Mouse (Mus musculus) c-Kit-positive CD71-positive TER-119-negative erythroid progenitor cells, embryonic 14.5 days (primary cell): Measurements from ENCODE around the gene Ctsll3.

Source experiments
- DNase-seq: peaks from one replicate; pipeline ENCODE4 v3.0.0-alpha.2; 2013; ENCODE audit warnings: low read depth

Gene Ctsll3

DNA sequence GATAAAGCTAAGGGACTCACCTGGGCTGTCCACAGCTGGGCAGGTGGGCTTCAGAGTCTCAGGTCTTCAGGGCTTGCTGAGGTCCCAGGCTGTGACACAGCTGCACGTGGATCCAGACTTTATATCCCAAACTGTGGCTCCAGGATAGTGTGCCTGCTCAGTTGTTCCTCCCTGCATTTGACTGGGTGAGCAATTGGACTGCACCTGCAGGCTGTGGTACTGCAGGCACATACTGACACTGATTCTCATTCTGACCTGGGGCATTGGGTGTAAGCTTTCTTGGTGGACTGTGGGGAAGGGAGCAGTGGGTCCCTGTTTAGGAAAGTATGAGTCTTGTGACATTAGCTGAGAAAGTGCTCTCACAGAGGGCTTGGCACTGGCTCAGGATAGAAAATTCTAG lies at the start of gene Ctsll3:
Gene Ctsll3, minus strand, starts transcription at position 101 of the 400 bp plus-strand sequence.
- no peak for DNase-seq

DNA sequence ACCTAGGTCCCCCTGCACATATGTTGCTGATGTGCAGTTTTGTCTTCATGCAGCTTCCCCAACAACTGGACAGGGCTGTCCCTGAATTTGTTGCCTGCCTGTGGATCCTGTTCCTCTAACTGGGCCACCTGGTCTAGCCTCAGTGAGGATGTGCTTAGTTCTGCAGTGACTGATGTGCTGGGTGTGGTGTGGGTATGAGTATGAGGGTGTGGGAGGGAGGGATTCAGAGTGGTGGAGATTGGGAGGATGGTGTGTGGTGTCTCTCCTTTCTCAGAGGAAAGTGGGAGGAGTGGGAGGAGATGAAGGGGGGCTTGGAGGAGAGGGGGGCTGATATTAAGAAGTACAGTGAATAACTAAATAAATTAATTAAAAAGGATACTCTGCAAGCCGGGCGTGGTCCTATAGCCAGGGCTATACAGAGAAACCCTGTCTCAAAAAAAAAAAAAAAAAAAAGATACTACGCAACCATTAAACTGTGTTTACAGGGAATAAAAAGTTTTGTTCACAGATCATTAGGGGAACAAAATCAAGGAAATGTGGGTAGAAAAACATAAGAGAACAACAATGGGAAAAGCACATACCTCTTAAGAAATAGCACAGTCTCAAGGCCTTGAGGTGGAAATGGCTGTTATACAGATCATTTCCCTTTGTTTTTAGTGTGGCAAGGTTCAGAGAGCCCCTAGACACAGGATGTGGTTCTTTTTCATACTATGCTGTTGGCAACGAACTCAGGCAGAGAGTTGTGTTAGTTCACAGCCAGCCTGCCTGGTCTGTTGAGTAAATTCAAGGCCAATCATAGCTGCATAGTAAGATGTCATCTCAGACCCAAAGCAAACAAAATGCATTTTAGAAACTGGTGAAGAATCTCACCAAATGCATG lies 45.8 kb upstream of the Ctsll3 start:
- no peak for DNase-seq

DNA sequence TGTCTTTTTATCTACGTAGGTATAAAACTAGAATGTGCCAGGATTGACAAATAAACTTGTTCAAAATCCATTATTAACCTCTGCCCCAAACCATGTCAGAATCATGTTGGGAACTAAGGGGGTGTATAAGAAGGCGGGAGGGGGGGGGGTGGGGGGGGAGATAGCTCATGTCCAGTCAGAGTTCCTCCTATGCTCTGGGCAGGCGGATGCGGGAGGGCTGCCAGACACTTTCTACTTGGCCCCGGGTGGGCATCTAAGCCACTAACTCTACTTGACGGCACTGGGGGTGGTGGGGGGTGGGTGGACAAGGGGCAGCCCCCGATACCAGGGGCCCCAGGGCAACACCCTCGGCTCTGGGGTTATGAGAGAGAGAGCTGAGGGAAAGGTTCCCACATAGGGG lies 40.5 kb upstream of the Ctsll3 start:
- no peak for DNase-seq

DNA sequence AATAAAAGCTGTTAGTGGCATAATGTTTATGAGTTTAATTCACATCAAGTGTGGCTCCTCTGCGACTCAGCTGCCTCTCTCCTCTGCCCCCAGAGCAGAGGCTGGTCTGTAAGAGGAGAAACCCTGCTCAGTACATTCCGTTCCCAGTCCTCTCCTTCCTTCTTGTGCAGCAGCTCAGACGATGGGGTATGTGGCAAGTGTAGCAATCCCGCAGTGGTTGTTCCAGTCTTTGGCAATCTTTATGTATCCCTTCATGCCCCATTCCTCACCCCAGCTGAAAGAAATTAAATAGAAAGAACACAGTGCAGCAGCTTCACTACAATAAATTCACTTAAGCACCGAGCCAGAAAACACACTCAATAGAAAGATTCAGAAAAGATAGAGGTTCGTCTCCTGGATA lies 40.1 kb upstream of the Ctsll3 start:
- no peak for DNase-seq

DNA sequence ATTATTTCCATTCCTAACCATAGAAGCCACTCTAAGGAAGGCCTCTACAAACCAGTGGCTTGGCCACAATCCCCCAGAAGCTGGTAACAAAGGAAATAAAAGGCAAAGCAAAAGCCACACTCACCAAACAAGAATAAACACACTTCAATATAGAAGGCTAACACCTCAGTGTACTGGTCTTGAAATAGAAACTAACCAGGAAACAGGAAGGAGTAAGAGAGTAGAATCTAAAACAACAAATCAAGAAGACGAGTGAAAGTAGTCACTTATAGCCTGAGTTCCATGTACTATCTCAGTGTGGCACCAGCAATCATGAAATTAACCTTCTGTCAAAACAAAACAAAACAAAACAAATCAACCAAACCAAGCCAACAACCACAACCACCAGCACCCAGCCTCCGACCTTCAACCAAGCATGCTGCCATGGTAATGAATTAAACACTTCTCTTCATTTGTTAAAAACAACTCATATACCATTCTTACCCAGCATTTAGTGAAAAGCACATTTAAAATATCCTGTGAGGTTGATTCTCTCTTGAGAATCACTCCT lies 36.8 kb upstream of the Ctsll3 start:
- no peak for DNase-seq

DNA sequence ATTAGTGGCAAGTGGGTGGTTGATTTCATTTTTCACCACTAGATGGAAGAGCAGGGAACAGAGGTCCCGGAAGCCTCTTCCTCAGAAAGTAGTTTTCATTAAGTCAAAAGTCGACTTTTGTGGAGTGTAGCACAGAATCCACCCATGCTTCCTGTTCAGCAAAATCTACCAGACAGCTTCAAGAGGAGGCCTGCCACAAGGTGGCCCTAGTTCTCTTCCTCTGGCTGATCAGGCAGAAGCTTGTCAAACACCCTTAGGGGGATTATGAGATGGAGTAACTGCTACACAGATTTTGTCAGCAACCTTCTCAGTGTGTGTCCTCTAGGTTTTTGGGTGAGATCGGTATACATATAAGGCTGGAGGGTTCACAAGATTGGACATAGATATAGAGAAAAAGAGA lies 23.4 kb upstream of the Ctsll3 start:
- no peak for DNase-seq

DNA sequence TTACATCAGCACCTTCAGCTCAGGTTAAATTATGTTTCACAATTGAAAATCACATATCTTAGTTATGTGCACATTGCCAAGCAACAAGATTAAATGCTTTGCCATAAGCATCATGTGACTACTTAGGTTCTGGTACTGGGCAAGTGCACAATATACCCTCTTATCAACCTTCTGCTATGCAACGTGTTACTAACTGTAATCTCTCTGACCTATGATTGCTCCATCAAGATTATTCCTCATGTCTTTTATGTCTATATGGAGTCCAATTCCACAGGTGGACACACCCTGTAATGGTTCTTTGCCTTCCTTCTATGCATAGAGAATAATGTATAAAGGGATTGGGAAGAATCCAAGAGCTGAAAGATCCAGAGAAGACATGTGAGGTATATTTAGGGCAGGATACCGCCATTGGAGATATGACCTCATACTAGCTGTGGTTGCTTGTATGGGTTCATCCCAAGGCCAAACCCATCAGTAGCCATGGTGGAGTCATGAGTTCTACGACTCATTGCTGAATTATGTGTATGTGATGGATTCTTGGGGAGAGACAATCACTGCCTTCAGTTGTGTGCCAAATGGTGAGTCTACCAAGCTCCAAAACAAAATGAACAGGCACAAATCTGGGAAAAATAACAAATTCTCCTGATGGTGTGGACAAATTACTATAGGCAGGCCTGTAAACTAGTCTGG lies 18.0 kb upstream of the Ctsll3 start:
- DNase-seq: no peak

DNA sequence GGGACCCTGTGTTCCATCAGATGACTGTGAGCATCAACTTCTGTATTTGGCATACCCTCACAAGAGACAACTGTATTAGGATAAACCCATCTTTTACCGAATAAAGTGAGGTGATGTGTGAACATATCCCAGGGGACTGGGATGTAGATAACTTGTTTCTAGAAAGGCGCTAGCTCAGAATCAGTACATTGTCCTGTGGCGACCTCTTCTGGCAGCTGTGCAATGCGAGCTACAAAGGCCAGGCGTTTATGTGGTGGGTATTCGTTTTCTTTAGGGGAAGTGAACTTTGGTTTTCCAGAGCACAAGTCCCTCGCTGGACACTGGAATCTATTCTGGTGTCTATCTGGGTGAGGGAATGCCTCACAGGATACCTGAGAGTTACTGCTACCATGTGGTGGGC lies 16.8 kb upstream of the Ctsll3 start:
- DNase-seq: peak; percentile 7

DNA sequence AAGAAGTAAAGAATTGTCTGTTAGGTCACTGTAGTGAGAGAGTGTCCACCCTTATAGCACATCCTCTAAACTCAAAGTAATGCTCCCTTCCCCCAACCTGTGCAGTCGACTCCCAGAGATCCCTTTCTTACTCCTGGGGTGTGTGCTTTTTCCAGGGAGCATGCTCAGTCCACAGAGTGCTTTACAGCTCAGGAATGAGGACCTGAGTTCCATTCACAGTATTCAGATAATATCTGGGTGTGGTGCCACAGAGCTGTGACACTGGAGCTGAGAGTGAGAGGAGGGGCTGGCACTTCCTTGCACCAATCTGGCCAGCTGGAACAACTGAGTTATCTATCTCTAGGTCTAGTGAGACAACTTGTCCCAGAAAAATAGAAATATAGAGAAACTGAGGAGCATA lies 11.1 kb upstream of the Ctsll3 start:
- DNase-seq: no peak

DNA sequence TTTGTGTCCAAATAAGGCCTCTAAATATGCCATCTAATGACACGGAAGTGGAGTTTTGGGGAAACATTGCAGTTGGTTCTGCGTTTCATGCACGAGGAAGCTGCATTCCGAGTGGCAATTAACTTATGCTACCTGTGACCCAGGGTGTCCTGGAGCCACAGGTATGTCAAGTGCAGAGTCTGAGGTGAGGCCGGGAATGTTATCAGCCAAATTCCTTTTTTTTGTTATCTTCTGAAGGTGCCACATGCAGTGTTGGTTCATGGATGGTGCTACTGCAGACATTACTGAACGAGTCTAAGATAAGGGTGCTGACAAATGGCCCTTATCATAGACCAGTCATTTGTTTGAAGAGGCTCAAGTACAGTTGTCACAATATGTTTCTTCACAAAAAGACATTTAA lies 10.1 kb upstream of the Ctsll3 start:
- no peak for DNase-seq

DNA sequence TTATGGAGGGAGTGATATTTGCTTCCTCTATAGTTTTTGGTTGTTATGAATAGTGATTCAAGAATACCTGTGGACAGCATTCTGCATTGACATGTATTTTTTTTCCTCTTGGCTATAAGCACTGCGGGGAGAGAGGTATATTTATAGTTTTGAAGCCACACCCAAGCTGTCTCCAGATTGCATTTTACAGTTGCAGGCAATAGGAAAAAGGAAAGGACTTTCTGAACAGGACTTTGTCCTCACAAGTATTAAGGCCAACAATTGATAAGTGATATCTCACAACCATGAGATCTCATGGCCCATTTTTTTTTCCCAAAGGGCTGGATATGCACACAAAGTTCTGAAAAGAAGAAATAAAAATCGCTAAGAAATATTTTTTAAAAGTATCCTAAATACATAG lies 7.0 kb upstream of the Ctsll3 start:
- no peak for DNase-seq

DNA sequence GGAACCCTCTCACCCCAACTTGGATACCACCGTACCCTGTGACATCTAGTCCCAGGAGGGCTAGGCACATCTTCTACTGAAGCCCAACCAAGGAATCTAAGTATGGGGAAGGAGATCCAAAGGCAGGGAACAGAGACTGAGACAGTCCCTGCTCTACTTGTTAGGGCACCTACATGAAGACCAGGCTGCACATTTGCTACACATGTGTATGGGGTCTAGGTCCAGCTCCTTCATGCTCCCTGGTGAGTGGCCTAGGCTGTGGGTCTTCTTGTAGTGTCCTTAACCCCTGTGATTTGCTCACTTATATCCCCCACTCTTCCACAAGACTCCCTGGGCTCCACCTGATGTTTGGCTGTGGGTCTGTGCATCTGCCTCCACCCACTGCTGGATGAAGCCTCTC lies 13.2 kb downstream of the Ctsll3 start:
- no peak for DNase-seq

DNA sequence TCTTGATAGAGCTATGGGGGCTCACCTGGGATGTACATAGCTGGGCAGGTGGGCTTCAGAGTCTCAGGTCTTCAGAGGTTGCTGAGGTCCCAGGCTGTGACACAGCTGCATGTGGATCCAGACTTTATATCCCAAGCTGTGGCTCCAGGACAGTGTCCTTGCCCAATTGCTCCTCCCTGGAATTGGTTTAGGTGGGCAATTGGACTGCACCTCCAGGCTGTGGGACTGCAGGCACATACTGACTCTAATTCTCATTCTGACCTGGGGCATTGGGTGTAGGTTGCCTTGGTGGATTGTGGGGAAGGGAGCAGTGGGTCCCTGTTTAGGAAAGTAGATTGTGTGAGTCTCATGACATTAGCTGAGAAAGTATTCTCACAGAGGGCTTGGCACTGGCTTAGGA lies 16.4 kb downstream of the Ctsll3 start, which contains the start of gene BC051665:
Gene BC051665, minus strand, starts transcription at position 101 of the 400 bp plus-strand sequence.
- no peak for DNase-seq

DNA sequence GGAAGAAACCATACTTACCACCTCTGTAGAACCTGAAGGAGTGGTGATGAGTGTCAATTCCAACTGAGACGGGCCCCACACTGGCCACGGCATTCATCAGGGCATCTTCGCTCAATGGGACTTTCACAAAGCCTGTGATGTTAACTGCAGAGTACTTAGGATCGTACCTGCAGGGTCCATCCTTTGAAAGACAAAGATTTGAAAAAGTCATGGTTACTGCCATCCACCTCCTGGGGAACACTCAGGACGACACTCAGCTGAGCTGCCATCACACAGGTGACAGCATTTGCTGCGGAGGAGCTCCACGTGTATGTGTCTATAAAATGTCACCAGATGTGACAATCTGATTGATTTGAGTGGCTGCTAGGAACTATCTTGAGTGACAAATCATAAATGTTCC lies 19.3 kb downstream of the Ctsll3 start:
- no peak for DNase-seq

DNA sequence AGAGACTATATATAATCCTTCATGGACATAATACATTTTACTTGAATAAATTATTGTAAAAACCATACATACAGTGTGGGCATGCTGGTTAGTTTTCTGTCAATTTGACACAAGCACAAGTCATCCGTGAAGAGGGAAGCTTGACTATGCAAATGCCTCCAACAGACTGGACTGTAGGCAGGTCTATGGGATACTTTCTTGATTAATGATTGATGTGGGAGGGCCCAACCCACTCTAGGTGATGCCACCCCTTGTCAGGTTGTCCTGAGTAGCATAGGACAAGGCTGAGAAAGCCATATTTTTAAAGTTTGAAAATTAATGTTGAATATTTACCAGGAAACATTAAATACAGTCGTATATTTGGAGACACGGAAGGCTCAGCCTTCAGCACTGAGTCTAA lies 22.1 kb downstream of the Ctsll3 start:
- no peak for DNase-seq

DNA sequence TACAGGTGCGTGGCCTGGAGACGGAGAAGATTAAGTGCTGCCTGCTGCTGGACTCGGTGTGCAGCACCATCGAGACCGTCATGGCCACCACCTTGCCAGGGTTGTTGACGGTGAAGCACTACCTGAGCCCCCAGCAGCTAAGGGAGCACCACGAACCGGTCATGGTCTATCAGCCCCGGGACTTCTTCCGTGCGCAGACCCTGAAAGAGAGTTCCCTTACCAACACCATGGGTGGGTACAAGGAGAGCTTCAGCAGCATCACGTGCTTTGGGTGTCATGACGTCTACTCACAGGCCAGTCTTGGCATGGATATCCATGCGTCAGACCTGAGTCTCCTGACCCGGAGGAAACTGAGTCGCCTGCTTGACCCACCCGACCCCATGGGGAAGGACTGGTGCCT lies 41.5 kb downstream of the Ctsll3 start:
- DNase-seq: no peak

DNA sequence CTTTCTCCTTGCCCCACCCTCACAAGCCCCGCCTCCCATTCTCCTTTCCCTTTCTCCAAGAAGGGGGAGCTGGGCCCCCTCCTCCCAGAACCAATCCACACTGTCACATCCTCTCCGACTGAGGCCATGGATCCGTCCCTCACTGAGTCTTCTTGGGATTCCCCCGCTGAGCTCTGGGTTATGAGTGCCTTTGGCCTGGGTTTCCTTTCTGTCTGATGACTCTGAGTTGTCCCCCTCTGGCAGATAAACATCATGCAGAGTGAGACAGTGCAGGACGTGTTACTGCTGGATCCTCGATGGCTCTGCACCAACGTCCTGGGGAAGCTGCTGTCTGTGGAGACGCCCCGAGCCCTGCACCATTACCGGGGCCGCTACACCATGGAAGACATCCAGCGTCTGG lies 42.3 kb downstream of the Ctsll3 start:
- no peak for DNase-seq

DNA sequence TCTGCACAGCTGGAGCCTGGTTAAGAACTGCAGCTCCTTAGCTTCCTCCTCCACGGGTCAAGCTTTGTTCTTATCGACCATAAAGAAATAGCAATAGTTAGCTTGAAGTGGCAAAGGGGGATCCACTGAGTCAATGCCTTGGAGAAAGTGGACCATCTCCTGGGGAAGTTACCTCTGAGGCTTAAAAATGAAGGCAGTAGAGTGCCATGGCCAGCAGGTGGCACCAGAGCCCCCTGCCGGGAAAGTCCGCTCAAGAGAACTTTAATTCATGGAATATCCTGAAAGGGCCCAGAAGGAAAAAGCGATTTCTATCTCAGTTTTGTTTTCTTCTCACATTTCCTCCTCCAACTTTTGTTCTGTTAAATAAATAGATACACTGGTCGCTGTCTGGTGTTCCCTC lies 43.5 kb downstream of the Ctsll3 start:
- no peak for DNase-seq

DNA sequence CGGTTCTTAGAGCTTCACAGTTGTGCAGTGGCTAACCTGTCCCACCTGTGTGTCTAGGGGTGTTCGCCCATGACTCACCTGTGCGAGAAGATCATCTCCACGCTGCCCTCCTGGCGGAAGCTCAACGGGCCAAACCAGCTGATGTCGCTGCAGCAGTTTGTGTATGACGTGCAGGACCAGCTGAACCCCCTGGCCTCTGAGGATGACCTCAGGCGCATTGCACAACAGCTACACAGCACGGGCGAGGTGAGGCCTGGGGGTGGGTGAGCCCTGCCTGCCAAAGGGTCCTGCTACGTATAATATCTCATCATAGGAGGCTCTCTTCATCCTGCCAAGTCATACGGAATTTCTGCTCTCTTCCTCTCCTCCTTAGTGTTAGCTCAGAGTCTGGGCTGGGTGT lies 45.4 kb downstream of the Ctsll3 start:
- no peak for DNase-seq

DNA sequence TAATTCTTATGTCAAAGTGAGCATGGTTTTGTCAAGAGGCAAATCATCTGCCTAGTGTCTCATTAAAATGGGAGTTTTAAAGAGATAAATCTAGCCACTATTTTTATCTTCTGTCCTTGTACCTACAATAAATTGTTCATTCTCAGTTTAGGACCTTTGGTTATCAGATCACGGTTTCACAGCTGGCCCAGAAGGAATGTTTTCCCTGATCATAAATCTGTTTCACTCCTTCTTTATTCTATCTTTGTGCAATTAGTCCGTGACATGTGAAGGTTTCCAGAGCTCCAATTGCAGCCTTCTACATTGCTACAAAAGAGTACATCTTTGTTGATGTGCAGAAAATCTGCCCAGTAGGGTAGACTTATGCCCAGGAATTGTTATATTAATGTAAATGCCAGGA lies 47.4 kb downstream of the Ctsll3 start:
- no peak for DNase-seq

DNA sequence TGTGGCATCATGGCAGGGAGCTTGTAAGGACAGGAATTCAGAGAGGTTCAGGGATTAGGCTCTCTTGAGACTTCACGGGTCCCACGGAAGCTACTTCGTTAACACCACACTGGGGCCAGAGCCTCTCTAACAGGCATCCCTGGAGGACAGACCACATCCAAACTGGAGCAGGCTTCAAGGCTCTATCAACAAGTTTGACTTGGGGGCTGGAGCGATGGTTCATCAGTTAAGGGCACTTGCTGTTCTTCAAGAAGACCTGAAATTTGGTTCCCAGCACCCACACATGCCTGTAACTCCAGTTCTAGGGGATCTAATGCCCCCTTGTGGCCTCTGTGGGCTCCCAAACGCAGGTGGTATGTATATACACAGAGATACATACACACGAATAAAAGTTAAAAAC lies 49.4 kb downstream of the Ctsll3 start:
- no peak for DNase-seq

DNA sequence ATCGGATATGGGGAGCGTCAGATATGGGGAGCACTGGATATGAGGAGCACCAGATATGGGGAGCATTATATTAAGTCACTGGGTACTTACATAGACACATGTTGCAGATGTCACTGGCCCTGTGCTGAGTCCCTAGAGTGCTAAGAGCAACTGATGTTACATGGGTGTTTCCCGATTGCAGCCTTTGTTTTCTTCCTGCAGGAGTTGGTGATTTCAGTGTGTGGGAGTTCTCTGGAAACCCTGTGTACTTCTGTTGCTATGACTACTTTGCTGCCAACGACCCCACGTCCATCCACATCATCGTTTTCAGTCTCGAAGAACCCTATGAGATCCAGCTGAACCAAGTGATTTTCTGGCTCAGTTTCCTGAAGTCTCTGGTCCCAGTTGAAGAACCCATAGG lies 51.7 kb downstream of the Ctsll3 start:
- no peak for DNase-seq

DNA sequence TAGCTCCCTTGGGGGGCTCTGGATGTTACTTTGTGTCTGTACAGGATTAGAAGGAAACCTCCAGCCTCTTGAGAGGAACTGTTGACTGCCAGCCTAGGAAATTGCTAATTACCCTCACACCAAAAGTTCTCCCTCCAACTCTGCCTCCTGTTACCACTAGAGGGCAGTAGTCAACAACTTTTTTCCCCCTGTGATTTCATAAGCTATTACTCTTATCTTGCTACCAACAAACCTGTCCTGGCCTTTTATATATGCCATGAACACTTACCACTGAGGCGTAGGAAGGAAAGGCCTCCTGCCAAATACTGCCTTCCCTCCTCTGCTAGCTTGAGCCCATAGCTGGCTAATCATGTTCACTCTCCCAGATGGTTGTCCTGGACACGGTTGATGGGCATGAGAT lies 54.1 kb downstream of the Ctsll3 start:
- peak; percentile 35 for DNase-seq
